In genomic region chr2:156408168-156408567, GRCm38 (mm10) we compare ENCODE assay signal across 11 mouse cellular contexts. TPM values are rescaled to one million over a fixed set of nuclear protein-coding genes. Genes with fewer than 3 reads are reported as not detected.
DNase-seq lines count a peak whose midpoint lies in the region; ATAC-seq and TF ChIP-seq lines count a peak whose summit lies in the region.
"Had no signal": no experiment of that assay in that cellular context is flagged by ENCODE, and none has a peak within 500 bp of the region (broad histone marks: within the 10 kb centered on the region; RNA-seq: fewer than 3 reads in every experiment).

No protein-coding gene starts in this region.

- WGBS in forebrain, embryonic 13.5 days = 16% methylated on average over 8 of the region's 8 CpGs
- WGBS in forebrain, embryonic 12.5 days = 33% methylated on average over 8 of the region's 8 CpGs
- 24% methylated on average over 8 of the region's 8 CpGs for WGBS in hindbrain, embryonic 15.5 days
- 11% methylated on average over 8 of the region's 8 CpGs for WGBS in midbrain, embryonic 16.5 days

- H3K4me3 ChIP-seq in forebrain, embryonic 13.5 days = no peak overlapping the region
- no peak overlapping the region for H3K4me3 ChIP-seq in forebrain, embryonic 12.5 days (replicated peaks)
- no peak overlapping the region for H3K4me3 ChIP-seq in hindbrain, embryonic 15.5 days
- no peak overlapping the region for H3K4me3 ChIP-seq in midbrain, embryonic 16.5 days (ENCODE audit: low read depth, low read length)
- H3K4me3 ChIP-seq: liver, embryonic 13.5 days; stomach, embryonic 15.5 days had no signal

- H3K9me3 ChIP-seq in forebrain, embryonic 13.5 days (replicated peaks) = no peaks in the 10 kb centered on the region
- H3K9me3 ChIP-seq in forebrain, embryonic 12.5 days = no peaks in the 10 kb centered on the region
- no peaks in the 10 kb centered on the region for H3K9me3 ChIP-seq in hindbrain, embryonic 15.5 days
- no peaks in the 10 kb centered on the region for H3K9me3 ChIP-seq in midbrain, embryonic 16.5 days (replicated peaks; ENCODE audit: control insufficient read depth, low read length, poor library complexity, severe bottlenecking)
- H3K9me3 ChIP-seq: liver, embryonic 13.5 days; stomach, embryonic 15.5 days had no signal

- no peak overlapping the region for H3K9ac ChIP-seq in forebrain, embryonic 13.5 days
- no peak overlapping the region for H3K9ac ChIP-seq in forebrain, embryonic 12.5 days
- H3K9ac ChIP-seq in hindbrain, embryonic 15.5 days = no peak overlapping the region
- peak overlapping the region; percentile 44; the same call in 1 of the 2 replicates for H3K9ac ChIP-seq in midbrain, embryonic 16.5 days (ENCODE audit: low read depth, low read length)
- H3K9ac ChIP-seq: liver, embryonic 13.5 days; stomach, embryonic 15.5 days had no signal

- ATAC-seq in forebrain, embryonic 13.5 days = peak; percentile 50; the same call in 1 of the 2 replicates
- no peak for ATAC-seq in forebrain, embryonic 12.5 days (ENCODE audit: low FRiP score)
- ATAC-seq in hindbrain, embryonic 15.5 days (ENCODE audit: low FRiP score, low read depth) = no peak
- no peak; the same call in 1 of the 2 replicates for ATAC-seq in midbrain, embryonic 16.5 days
- no peak for ATAC-seq in erythroid progenitor cell, adult 5-6 weeks (replicated peaks; ENCODE audit: low FRiP score, poor library complexity, severe bottlenecking)

- H3K27me3 ChIP-seq in forebrain, embryonic 13.5 days = no peaks in the 10 kb centered on the region
- H3K27me3 ChIP-seq in forebrain, embryonic 12.5 days = no peaks in the 10 kb centered on the region
- no peaks in the 10 kb centered on the region for H3K27me3 ChIP-seq in hindbrain, embryonic 15.5 days
- no peaks in the 10 kb centered on the region for H3K27me3 ChIP-seq in midbrain, embryonic 16.5 days (ENCODE audit: control insufficient read depth, insufficient read depth, low read depth, low read length)
- H3K27me3 ChIP-seq: stomach, embryonic 15.5 days had no signal

- no peaks in the 10 kb centered on the region for H3K36me3 ChIP-seq in forebrain, embryonic 13.5 days (ENCODE audit: poor library complexity, severe bottlenecking)
- no peaks in the 10 kb centered on the region for H3K36me3 ChIP-seq in forebrain, embryonic 12.5 days (replicated peaks)
- H3K36me3 ChIP-seq in hindbrain, embryonic 15.5 days = no peaks in the 10 kb centered on the region
- H3K36me3 ChIP-seq in midbrain, embryonic 16.5 days (ENCODE audit: control insufficient read depth, insufficient read depth, low read length) = no peaks in the 10 kb centered on the region
- H3K36me3 ChIP-seq: liver, embryonic 13.5 days; stomach, embryonic 15.5 days had no signal

- H3K4me1 ChIP-seq in forebrain, embryonic 13.5 days = peaks cover 6% of the 10 kb centered on the region; the same call in 1 of the 2 replicates
- H3K4me1 ChIP-seq in forebrain, embryonic 12.5 days = peaks cover 18% of the 10 kb centered on the region
- H3K4me1 ChIP-seq in hindbrain, embryonic 15.5 days (replicated peaks) = peaks cover 4% of the 10 kb centered on the region
- peaks cover 10% of the 10 kb centered on the region for H3K4me1 ChIP-seq in midbrain, embryonic 16.5 days (ENCODE audit: control insufficient read depth, insufficient read depth, low read length)
- H3K4me1 ChIP-seq: liver, embryonic 13.5 days had no signal

- H3K27ac ChIP-seq in forebrain, embryonic 13.5 days = no peak overlapping the region
- no peak overlapping the region for H3K27ac ChIP-seq in forebrain, embryonic 12.5 days
- H3K27ac ChIP-seq in hindbrain, embryonic 15.5 days (replicated peaks) = no peak overlapping the region
- H3K27ac ChIP-seq in midbrain, embryonic 16.5 days (ENCODE audit: low read length) = peak overlapping the region; percentile 46; the same call in 1 of the 2 replicates
- H3K27ac ChIP-seq: liver, embryonic 13.5 days; stomach, embryonic 15.5 days had no signal

- TF ChIP-seq CTCF in brain, embryonic 14.5 days (IDR thresholded peaks at IDR 0.05; ENCODE audit: borderline replicate concordance, extremely low read depth, insufficient read depth, insufficient read length) = no peak

- DNase-seq in brain, embryonic 14.5 days (ENCODE audit: low read depth) = peak; percentile 48
- no peak for DNase-seq in embryo, embryonic 9.5 days (ENCODE audit: extremely low spot score)
- DNase-seq in yolk sac, embryonic 10.5 days (ENCODE audit: low spot score) = no peak
- DNase-seq: heart, postnatal 10 days; liver, embryonic 13.5 days had no signal

- TF ChIP-seq POLR2A in brain, embryonic 14.5 days (IDR thresholded peaks at IDR 0.05; ENCODE audit: borderline replicate concordance, extremely low read depth, insufficient read depth, insufficient read length, poor library complexity, severe bottlenecking) = no peak

- H3K4me2 ChIP-seq in forebrain, embryonic 13.5 days = peak overlapping the region; percentile 7; the same call in 1 of the 2 replicates
- no peak overlapping the region for H3K4me2 ChIP-seq in forebrain, embryonic 12.5 days
- H3K4me2 ChIP-seq in hindbrain, embryonic 15.5 days = peak overlapping the region; percentile 30
- H3K4me2 ChIP-seq in midbrain, embryonic 16.5 days (ENCODE audit: low read length) = peak overlapping the region; percentile 31; the same call in 1 of the 2 replicates
- H3K4me2 ChIP-seq: liver, embryonic 13.5 days; stomach, embryonic 15.5 days had no signal

RNA-seq across cellular contexts. Expression of gene Epb41l1, which starts 12.5 kb away (rescaled TPM):
- polyA plus RNA-seq in forebrain, embryonic 13.5 days (2015; fragmentation: Nextera tagmentation; extraction: Ambion mirVana) = 5.3 and 7.1 TPM in 2 replicates
- 4.1 and 4.4 TPM in 2 replicates for polyA plus RNA-seq in forebrain, embryonic 12.5 days (2016; fragmentation: Nextera tagmentation; extraction: Ambion mirVana)
- polyA plus RNA-seq in brain, embryonic 14.5 days (2012; rRNA removed) = 65.2 and 99.5 TPM in 2 replicates
- polyA plus RNA-seq in hindbrain, embryonic 15.5 days (2015; fragmentation: Nextera tagmentation; extraction: Ambion mirVana) = 15.7 and 16.1 TPM in 2 replicates
- polyA plus RNA-seq in midbrain, embryonic 16.5 days (2015; fragmentation: Nextera tagmentation; extraction: Ambion mirVana) = 18.5 and 19.4 TPM in 2 replicates
- total RNA-seq in erythroid progenitor cell, adult 5-6 weeks (2015; ENCODE audit: low replicate concordance) = 0.36 and 0.84 TPM in 2 replicates
- total RNA-seq in erythroid progenitor cell, adult 5-6 weeks (2017; ENCODE audit: low replicate concordance) = 1.4 and 5.8 TPM in 2 replicates
